Mouse (Mus musculus) adrenal gland, postnatal 36 days (tissue): ENCODE results near the gene Mnt. TPM values are rescaled to one million over a fixed set of nuclear protein-coding genes. Genes with fewer than 3 reads are reported as not detected.

Experiments used
- DNase-seq, 2 experiments: peaks; one replicate each; pipeline ENCODE4 v3.0.0; 2021; ENCODE audit warnings: mixed read lengths in 1 of 2
- total RNA-seq, 2 experiments: library from RNA; stranded (reverse); gene quantifications; 2 replicates each; pipeline ENCODE4 v1.2.3; 2021

The Mnt gene
- total RNA-seq, 2 experiments from 2014 or later = 27.6 to 30.6 TPM

GRCm38 (mm10) chr11:74845784-74846183, 15.1 kb downstream of the Mnt start:
- no peak for DNase-seq

GRCm38 (mm10) chr11:74847919-74848521, 17.3 kb downstream of the Mnt start:
- peak; percentile 74 to 83 for DNase-seq

- no peak for DNase-seq
Measured at GRCm38 (mm10) chr11:74850998-74851661, 20.4 kb downstream of the Mnt start.

GRCm38 (mm10) chr11:74857756-74858155, 27.0 kb downstream of the Mnt start:
- no peak for DNase-seq

GRCm38 (mm10) chr11:74862129-74862528, 31.4 kb downstream of the Mnt start:
- DNase-seq = peak; percentile 41 to 47

- DNase-seq = no peak
Measured at GRCm38 (mm10) chr11:74863471-74863870, 32.8 kb downstream of the Mnt start.

GRCm38 (mm10) chr11:74864421-74864820, 33.7 kb downstream of the Mnt start:
- DNase-seq = no peak

GRCm38 (mm10) chr11:74865252-74865651, 34.5 kb downstream of the Mnt start:
- DNase-seq = no peak

- DNase-seq = peak; percentile 39 to 64
Measured at GRCm38 (mm10) chr11:74866640-74867039, 35.9 kb downstream of the Mnt start.

- DNase-seq = peak; percentile 79 to 81
Measured at GRCm38 (mm10) chr11:74867181-74867580, 36.5 kb downstream of the Mnt start.

GRCm38 (mm10) chr11:74868046-74868760, 37.5 kb downstream of the Mnt start:
- peak; percentile 46 to 77 for DNase-seq

- no peak for DNase-seq
Measured at GRCm38 (mm10) chr11:74869603-74870002, 38.9 kb downstream of the Mnt start.

GRCm38 (mm10) chr11:74870544-74870943, 39.8 kb downstream of the Mnt start:
- DNase-seq = no peak

GRCm38 (mm10) chr11:74870991-74871622, 40.4 kb downstream of the Mnt start:
- DNase-seq = peak; percentile 62 to 65

- DNase-seq = no peak
Measured at GRCm38 (mm10) chr11:74874630-74875029, 43.9 kb downstream of the Mnt start.

GRCm38 (mm10) chr11:74876801-74877200, 46.1 kb downstream of the Mnt start:
- peak in 1 of 2 experiments; percentile 19 for DNase-seq

- DNase-seq = no peak
Measured at GRCm38 (mm10) chr11:74880999-74881398, 50.3 kb downstream of the Mnt start.

GRCm38 (mm10) chr11:74881979-74882378, 51.3 kb downstream of the Mnt start:
- DNase-seq = no peak

- DNase-seq = no peak
Measured at GRCm38 (mm10) chr11:74883098-74883497, 52.4 kb downstream of the Mnt start.

GRCm38 (mm10) chr11:74894619-74895018, 63.9 kb downstream of the Mnt start:
- no peak for DNase-seq
